ENCODE assay signal across 8 mouse cellular contexts in the genomic region with DNA sequence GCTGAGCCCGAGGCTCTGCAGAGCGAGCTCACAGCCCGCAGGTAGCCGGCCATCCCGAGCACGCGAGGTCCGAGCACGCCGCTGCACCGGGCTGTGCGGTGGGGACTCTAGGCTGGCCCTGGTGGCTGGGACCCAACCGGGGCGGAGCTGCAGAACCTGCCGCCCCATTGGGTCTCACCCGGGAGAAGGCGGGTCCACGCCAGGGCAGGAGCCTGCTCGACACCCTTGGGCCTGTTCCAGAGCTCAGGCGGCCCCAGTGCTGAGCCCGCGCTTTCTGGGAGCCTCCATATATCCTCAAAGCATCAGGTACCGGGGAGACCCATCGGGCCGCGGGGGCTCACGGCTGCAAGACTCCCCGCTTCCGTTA. TPM values are rescaled to one million over a fixed set of nuclear protein-coding genes. Genes with fewer than 3 reads are reported as not detected.
DNase-seq lines count a peak whose midpoint lies in the region; ATAC-seq lines count a peak whose summit lies in the region.

A gene (minus strand): TSS at position 169 of the 367 bp plus-strand sequence.

- H3K27ac ChIP-seq in hindbrain, embryonic 15.5 days (replicated peaks): peak within 1 kb of the TSS; percentile 97

- peak within 1 kb of the TSS; percentile 61 for H3K4me2 ChIP-seq in hindbrain, embryonic 15.5 days

- peak; percentile 85 for DNase-seq in R1 (ENCODE audit: low read depth, low spot score)
- peak; percentile 93 to 96 for DNase-seq in cerebellum, postnatal 25 days
- DNase-seq in frontal cortex, postnatal 36 days (ENCODE audit: low spot score in 2 of 2): peak; percentile 89
- DNase-seq in left cerebral cortex, adult 11 months (ENCODE audit: low spot score): peak; percentile 85
- peak; percentile 94 to 96 for DNase-seq in lung, postnatal 4 days
- peak; percentile 65 for DNase-seq in retina, postnatal 7 days (ENCODE audit: low read depth, low spot score)
- peak; percentile 89 for DNase-seq in urinary bladder, adult 2 months (ENCODE audit: low spot score)

- H3K4me3 ChIP-seq in hindbrain, embryonic 15.5 days: peak within 1 kb of the TSS; percentile 93

- no peaks in the 10 kb centered on the region for H3K36me3 ChIP-seq in hindbrain, embryonic 15.5 days

- 0% methylated on average over 29 of the region's 29 CpGs for WGBS in hindbrain, embryonic 15.5 days

- H3K27me3 ChIP-seq in hindbrain, embryonic 15.5 days: no peaks in the 10 kb centered on the region

- H3K9ac ChIP-seq in hindbrain, embryonic 15.5 days: peak within 1 kb of the TSS; percentile 96

- H3K9me3 ChIP-seq in hindbrain, embryonic 15.5 days: no peaks in the 10 kb centered on the region

- ATAC-seq in hindbrain, embryonic 15.5 days (ENCODE audit: low FRiP score, low read depth): peak; percentile 96

- peaks cover 46% of the 10 kb centered on the region for H3K4me1 ChIP-seq in hindbrain, embryonic 15.5 days (replicated peaks)

RNA-seq across cellular contexts. Expression of the gene that starts here (rescaled TPM):
- polyA plus RNA-seq in hindbrain, embryonic 15.5 days (2015; fragmentation: Nextera tagmentation; extraction: Ambion mirVana): 215 and 225 TPM in 2 replicates
- 86.8 and 101 TPM in 2 replicates for polyA plus RNA-seq in urinary bladder, adult 2 months (2012; rRNA removed)

Comparison
In these comparisons a context has a peak if more than half of its experiments do, and no peak if none do; other contexts are left out.
1. Peak in every context shown above with its lines: DNase-seq, ATAC-seq, H3K4me3 ChIP-seq and H3K27ac ChIP-seq.